Mouse (Mus musculus) brain, embryonic 14.5 days (tissue): ENCODE measurements at regions not wholly inside any gene's neighbourhood (a gene's known extent, or its start where the extent isn't known, plus 50 kb on each side); places are given as distances from the start of the nearest gene placed in this dataset.

Experiments
- DNase-seq: peaks from one replicate; pipeline ENCODE4 v3.0.0-alpha.2; 2011; ENCODE audit warnings: low read depth
- CTCF ChIP-seq: fragments of 200-500 bp; IDR thresholded peaks from 2 replicates; pipeline ENCODE4 v1.5.1; 2012; ENCODE audit warnings: inconsistent platforms, mild to moderate bottlenecking, moderate library complexity, borderline replicate concordance; ENCODE audit not compliant: insufficient read depth, insufficient read length; ENCODE audit errors: extremely low read depth
- POLR2A ChIP-seq: fragments of 200-500 bp; IDR thresholded peaks from 2 replicates; pipeline ENCODE4 v1.6.1; 2012; ENCODE audit warnings: mild to moderate bottlenecking, inconsistent platforms, borderline replicate concordance; ENCODE audit not compliant: poor library complexity, insufficient read depth, insufficient read length, severe bottlenecking; ENCODE audit errors: extremely low read depth

DNA sequence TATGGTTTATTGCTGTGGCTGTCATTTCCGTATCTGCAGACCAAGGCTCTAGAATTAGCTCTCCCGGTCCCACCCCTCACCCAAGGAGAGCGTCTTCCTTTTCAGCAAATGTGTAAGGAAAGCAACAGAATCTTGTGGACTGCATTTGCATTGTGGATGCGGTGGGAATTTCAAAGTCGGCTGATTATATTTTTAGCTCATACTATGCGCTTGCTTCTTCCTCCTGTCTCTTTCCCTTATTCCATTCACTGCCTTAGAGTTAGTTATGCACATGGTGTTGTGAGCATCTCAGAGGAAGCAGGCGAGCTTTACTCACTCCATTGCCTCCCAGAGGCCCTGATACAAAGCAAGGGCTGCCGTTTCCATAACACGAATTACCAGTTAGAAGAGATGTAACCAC is 375.6 kb upstream of the Slc30a5 start:
- DNase-seq: no peak
- no peak for TF ChIP-seq POLR2A
- TF ChIP-seq CTCF: no peak

DNA sequence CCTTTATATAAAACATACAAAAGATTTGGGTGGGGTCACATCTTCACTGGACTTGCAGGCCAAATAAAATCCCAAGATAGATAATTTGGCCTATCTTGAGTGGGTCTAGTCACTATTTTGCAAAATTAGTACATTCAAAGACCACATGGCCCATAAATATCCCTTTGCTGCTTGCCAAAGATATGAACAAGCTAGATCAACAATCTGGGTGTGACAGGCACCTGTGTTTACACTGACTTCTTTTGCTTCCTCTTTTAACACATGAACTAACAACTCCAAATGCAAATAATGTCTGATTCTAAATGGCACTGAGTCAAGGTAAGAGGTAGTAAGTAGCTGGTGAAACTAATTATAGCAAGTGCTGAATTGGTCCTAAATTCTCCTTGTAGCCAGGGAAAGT is 370.2 kb upstream of the Slc30a5 start:
- DNase-seq: peak; percentile 64
- TF ChIP-seq POLR2A: no peak
- TF ChIP-seq CTCF: no peak

DNA sequence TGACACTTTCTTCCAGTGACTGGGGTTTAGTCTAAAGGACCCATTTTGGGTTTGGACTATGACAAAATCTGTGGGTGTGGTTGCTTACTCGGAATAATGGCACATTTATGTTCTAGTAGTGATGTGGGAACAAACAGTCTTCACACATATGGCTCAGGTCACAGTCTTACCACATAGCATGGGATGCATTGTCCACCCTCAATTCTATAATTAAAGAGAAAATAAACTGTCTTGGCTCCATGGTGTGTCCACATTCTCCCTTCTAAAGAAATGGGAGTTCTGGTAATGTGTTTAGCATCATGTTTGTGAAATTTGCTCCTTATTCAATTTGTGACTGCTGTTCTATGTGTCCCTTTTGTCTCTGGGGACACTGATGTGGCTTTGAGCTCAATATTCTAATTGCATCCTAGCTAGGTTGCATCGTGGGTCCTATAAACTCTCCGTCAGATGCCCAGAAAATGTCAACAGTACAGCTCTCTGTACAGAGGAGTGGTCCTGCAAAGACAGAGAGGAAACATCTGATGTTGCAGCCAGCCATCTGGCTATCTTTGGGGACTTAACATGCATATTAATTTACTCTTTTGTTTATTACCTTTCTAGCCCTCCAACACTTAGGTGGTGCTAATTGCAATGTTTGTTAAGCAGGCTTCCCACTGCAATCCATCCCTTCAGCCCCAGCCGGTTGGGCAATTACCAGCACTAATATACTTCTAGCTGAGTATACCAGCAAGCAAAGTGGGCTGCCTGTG is 369.5 kb upstream of the Slc30a5 start:
- TF ChIP-seq CTCF (no peak), POLR2A (no peak)
- peak; percentile 94 for DNase-seq

DNA sequence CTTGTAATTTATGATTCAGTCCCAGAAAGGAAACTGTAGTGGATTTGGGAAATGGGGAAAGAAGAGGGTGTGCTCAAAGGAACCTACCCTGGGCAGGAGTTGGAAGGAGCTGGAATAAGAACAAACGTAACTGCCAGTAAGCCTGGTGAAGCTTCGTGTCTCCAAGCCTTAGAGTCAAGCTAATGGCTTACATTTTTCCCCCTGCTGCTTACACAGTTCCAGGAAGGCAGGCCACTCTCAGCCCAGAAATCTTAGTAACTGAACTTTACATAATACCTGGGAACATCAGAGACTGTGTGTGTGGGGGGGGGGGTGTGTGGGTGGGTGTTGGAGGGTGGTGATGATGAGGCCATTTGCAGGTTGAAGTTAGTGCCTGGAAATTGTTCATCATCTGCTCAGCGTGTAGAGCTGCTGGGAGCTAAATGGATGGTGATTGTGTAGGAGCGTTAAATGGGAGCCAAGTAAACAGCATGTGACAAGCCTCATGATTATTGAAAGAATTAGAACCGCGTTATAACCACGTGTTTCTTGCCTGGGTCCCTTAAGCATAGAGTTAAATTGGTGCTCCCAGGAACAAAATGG is 357.1 kb upstream of the Slc30a5 start:
- DNase-seq: no peak
- TF ChIP-seq POLR2A: no peak
- no peak for TF ChIP-seq CTCF

DNA sequence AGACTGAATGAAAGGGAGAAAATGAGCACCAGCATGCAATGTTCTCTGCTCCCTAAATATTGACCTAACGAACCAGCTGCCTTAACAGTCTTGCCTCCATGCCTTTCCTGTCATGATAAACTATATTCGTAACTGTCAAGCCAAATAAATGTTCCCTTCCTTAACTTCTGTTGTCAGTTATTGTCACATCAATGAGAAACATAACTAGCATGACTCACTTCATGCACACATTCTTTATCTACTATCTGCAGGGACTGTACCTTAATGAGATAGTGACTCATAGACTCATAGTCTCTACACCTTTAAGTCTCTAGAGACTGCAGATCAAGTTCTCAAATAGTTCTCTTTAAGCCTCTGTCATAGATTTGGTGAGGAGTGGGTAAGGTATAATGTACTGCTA is 349.2 kb upstream of the Slc30a5 start:
- no peak for DNase-seq
- no peak for TF ChIP-seq POLR2A
- TF ChIP-seq CTCF: no peak

DNA sequence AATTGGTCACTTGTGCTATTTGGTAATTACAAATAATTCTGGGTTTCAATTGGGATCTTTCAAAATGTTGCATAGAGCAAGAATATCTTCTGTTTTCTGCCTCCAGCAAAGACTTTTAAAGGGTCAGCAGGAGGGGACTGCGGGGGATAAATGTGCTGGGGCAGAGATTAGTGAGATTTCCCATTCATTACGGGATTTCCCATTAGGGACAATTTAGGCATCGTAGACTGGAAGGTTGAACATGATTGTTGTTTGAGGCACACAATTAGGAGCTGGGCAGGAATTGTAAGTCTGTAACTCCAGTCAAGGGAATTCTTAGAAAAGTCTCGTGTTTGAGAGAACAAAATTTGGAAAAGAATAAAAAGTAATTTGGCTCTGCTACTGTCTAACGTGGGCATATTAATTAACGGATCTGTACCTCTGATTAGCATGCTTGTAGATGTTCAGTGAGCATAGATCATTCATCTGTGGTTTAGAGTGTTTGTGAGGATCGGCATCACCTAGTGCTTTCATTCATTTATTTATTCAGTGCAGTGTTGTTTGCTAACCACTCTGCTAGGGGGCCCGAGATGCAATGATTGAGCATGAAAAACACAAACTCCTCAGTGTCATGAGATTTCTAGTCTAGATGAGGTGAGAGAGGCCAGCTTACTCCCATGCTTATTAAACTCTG is 341.9 kb upstream of the Slc30a5 start:
- DNase-seq: peak; percentile 88
- no peak for TF ChIP-seq POLR2A
- no peak for TF ChIP-seq CTCF

DNA sequence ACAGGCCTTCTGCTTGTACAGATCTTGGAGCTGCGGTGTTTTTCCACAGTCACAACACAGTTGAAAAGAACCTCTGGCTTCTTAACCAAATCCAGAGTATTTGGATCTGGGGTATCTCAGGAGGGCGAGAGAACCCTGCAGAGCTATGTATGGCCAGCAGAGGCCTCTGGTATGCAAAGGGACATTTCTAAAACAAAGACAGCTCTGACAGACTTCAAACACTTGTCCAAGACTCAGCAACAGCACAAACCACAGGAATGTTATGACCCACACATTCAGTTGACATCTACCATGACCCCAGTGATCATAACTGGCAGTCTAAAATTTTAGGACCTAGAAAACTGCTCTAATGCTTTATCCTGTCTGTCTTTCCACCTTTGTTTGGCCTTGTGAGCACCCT is 328.5 kb upstream of the Slc30a5 start:
- no peak for DNase-seq

DNA sequence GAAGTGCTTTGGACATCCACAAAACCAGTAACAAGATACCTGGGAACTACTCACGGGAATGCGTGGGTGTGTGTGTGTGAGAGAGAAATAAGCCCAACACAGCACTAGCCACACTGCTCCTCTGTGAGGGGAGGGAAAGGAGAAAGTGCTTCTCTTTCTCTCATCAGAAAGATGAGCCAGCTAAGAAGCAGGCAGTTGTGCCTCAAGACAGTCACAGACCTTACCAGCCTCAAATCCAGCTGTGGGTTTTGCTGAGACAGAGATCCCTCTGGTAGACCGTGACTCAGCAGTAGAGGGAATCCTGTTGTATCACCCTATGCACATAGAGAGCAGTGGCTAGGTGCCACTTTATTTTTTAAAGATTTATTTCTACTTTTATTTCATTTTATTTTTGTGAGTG is 326.7 kb upstream of the Slc30a5 start:
- no peak for TF ChIP-seq POLR2A
- TF ChIP-seq CTCF: no peak
- no peak for DNase-seq

More for the DNA sequence above, 328.5 kb upstream of the Slc30a5 start:
- TF ChIP-seq CTCF (peak; percentile 24; the same call in 1 of the 2 replicates), POLR2A (no peak)

DNA sequence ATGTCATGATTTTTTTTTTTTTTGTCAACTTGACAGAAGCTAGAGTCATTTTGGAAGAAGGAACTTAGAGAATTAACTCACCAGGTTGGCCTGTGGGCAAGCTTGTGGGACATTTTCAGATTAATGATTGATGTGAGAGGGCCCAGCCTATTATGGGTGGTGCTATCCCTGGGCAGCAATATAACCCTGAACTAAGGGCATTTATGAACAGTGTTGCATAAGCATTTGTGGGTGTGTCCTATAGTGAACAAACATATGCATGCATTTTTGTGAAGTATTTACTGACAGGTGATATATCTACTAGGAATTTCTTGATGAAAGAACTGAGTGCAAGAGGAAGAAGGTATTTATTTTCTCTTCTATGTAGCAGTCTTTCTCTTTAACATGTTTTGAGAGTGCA is 320.5 kb upstream of the Slc30a5 start:
- no peak for DNase-seq
- TF ChIP-seq CTCF (no peak), POLR2A (no peak)

DNA sequence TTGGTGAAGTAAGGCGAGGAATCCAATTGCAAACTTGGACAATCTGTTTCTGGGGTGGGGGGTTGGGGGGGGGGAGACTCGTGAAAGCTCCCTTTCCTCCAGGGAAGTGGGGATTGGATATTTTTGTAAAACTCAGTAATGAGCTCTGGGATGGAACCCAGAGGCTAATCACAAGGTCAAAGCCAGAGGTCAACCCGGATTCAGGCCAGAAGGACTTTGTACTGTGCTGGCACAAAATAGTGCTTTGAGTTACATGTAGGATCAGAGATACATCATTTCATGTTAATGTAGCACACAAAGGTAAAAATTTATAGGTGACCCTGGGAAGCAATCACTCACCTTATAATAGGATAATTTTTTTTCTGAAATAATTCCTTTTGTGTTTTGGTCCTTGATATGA is 309.5 kb upstream of the Slc30a5 start:
- TF ChIP-seq CTCF (no peak), POLR2A (no peak)
- no peak for DNase-seq

DNA sequence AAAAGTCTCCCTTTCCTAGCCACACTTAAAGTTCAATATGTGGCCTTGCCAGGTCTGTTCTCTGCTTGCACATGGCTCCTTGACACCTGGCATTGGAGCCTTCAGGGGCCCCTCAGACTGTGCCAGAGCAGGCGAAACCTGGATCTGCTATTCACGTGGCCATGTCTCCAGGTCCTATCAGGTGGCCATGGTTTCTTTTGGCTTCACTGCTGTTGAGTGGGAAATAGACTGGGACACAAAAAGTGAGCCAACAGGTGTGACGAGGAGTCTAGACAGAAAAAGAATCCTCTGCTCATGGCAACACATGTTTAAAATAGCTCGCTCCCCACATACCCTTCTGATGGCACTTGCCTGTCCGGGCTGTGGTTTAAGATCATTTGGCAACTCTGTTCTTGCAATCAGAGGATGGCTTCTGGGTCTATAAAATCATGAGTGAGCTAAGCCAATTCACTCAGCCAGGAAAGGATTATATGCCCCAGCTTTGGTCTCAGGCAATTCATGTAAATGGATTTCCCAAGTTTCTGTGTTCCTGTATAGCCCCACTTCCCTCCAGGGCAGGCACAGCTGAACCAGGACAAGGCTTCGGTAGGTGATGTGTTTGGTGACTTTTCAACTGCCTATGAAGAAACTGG is 309.0 kb upstream of the Slc30a5 start:
- TF ChIP-seq POLR2A: no peak
- no peak for TF ChIP-seq CTCF

DNA sequence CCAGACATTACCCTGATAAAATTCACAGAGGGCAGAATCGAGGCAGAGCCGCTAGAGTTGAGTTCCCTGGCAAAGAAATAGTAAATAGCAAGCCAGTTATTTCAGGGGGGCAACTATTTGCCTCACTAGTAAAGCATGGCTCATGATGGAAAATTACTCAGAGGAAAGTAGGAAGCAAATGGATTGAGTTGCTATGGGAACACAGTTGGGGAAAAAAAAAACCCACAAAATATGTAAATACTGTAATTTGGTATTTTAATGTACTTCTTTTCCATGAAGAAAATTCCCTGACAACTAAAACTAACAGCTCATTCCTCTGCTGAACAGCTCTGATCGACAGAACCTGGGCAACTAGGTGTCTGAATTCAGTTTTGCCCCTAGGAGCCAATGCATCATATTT is 296.2 kb upstream of the Slc30a5 start:
- peak; percentile 35 for DNase-seq
- TF ChIP-seq CTCF (no peak), POLR2A (no peak)

More for the DNA sequence above, 309.0 kb upstream of the Slc30a5 start:
- DNase-seq: no peak

DNA sequence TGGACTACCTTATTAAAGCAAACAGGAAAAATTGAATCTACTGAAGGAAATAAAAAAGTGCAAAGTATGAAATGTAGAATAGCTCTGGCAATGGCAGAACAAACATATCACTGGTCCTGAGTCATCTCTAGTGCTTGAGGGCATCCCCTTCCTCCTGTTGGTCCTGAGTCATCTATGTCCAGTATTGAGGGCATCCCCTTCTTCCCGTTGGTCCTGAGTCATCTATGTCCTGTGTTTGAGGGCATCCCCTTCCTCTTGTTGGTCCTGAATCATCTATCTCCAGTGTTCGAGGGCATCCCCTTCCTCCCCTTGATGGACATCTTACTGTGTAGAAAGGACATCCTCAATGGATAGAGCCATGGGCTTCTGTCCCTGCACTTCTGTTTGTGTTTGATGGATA is 294.6 kb upstream of the Slc30a5 start:
- no peak for DNase-seq
- no peak for TF ChIP-seq CTCF
- no peak for TF ChIP-seq POLR2A
